Mouse (Mus musculus): ENCODE data around the gene Ubl5.

GRCm38 (mm10) chr9:20694721-20695235 lies 52.1 kb downstream of the Ubl5 start:
- TF ChIP-seq CTCF (IDR thresholded peaks at IDR 0.05; ENCODE audit: low read depth) (no peak), EP300 (IDR thresholded peaks at IDR 0.05; ENCODE audit: low read depth) (no peak)

All from heart, postnatal 0 days (tissue).